Mouse (Mus musculus): ENCODE data around the gene Elf2. TPM values are rescaled to one million over a fixed set of nuclear protein-coding genes. Genes with fewer than 3 reads are reported as not detected.

Gene Elf2
- polyA plus RNA-seq, 1 experiment from 2014 or later, result 44.5 TPM

DNA sequence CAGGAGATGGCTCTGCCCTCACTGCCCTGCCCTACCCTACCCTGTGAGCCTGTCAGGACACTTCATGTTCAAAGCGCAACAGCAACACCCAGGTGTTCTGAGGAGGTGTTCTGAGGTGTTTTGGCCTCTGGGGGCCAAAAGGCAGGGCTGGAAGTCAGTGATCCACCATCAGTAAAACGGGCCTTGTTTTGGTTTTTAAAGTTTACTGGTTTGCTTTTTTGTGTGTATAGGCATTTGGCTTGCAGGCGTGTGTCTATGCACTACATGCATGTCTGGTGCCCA is 38.1 kb upstream of the Elf2 start:
- Histone ChIP-seq H3K27ac (ENCODE audit: low read depth, low read length) (no peak overlapping the region), H3K4me3 (ENCODE audit: low read depth, low read length) (peak overlapping the region; percentile 41), H3K9me3 (replicated peaks; ENCODE audit: control insufficient read depth, low read length) (no peaks in the 10 kb centered on the region), H3K4me2 (peak overlapping the region; percentile 66), H3K27me3 (ENCODE audit: control insufficient read depth, insufficient read depth, low read length) (no peaks in the 10 kb centered on the region), H3K9ac (ENCODE audit: low read depth, low read length) (0 out of 2 replicates have a peak overlapping the region, but pooled peaks have one; percentile 58), H3K36me3 (ENCODE audit: control insufficient read depth, insufficient read depth, low read length) (no peaks in the 10 kb centered on the region), H3K4me1 (ENCODE audit: control insufficient read depth, insufficient read depth, low read length) (no peaks in the 10 kb centered on the region)
- WGBS (ENCODE audit: insufficient replicate concordance), result 76% methylated on average over 3 of the region's 3 CpGs
- no peak for ATAC-seq (replicated peaks; ENCODE audit: insufficient number of reproducible peaks, low FRiP score, low TSS enrichment)

DNA sequence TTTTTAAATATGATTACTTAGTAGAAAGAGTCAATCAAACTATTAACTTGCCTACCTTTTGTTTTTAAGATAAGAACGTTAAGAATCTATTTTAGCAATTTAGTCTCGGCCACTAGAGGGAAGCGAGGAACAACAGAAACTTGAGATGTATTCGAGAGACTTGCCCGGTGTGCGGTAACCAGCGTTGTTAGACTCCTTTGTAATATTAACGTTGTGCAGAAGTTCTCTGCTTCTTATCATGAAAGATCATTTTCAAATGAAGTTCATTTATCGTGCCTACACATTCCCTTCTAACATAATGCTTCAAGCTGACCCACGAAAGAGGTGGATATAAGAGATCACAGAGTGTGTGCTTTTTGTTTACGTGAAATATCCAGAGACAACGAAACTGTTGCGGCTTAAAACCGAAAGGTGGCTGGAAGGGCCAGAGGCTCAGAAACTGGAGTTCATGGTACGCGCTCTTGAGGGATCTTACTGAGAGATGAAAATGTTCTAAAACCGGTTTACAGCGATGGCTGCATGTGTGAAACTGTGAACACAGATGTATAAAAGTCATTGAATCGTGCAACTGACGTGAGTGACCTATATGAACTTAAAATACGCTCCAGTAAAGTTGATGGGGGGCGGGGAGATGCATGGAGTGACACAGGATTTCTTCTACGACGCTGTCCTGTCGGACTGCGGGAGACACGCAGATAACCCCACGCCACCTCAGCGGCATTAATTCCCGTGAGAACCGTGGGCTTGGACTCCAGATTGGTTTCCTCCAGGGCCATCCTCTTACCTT is 37.6 kb upstream of the Elf2 start:
- H3K9ac ChIP-seq (ENCODE audit: low read depth, low read length), result peak overlapping the region; percentile 58

GRCm38 (mm10) chr3:51375307-51376265 is 35.1 kb upstream of the Elf2 start:
- Histone ChIP-seq H3K27ac (ENCODE audit: low read depth, low read length) (no peak overlapping the region), H3K4me3 (ENCODE audit: low read depth, low read length) (no peak overlapping the region), H3K36me3 (ENCODE audit: control insufficient read depth, insufficient read depth, low read length) (no peaks in the 10 kb centered on the region), H3K9ac (ENCODE audit: low read depth, low read length) (no peak overlapping the region), H3K4me1 (ENCODE audit: control insufficient read depth, insufficient read depth, low read length) (no peaks in the 10 kb centered on the region), H3K9me3 (replicated peaks; ENCODE audit: control insufficient read depth, low read length) (no peaks in the 10 kb centered on the region), H3K4me2 (no peak overlapping the region), H3K27me3 (ENCODE audit: control insufficient read depth, insufficient read depth, low read length) (no peaks in the 10 kb centered on the region)
- WGBS (ENCODE audit: insufficient replicate concordance), result 73% methylated on average over 19 of the region's 19 CpGs
- ATAC-seq (replicated peaks; ENCODE audit: insufficient number of reproducible peaks, low FRiP score, low TSS enrichment), result no peak

More for the DNA sequence above, 37.6 kb upstream of the Elf2 start:
- 33% methylated on average over 31 of the region's 31 CpGs for WGBS (ENCODE audit: insufficient replicate concordance)
- no peak for ATAC-seq (replicated peaks; ENCODE audit: insufficient number of reproducible peaks, low FRiP score, low TSS enrichment)
- no peaks in the 10 kb centered on the region for H3K27me3 ChIP-seq (ENCODE audit: control insufficient read depth, insufficient read depth, low read length)
- H3K4me3 ChIP-seq (ENCODE audit: low read depth, low read length), result peak overlapping the region; percentile 41
- H3K36me3 ChIP-seq (ENCODE audit: control insufficient read depth, insufficient read depth, low read length), result no peaks in the 10 kb centered on the region
- H3K9me3 ChIP-seq (replicated peaks; ENCODE audit: control insufficient read depth, low read length), result no peaks in the 10 kb centered on the region
- peak overlapping the region; percentile 66 for H3K4me2 ChIP-seq
- no peak overlapping the region for H3K27ac ChIP-seq (ENCODE audit: low read depth, low read length)
- H3K4me1 ChIP-seq (ENCODE audit: control insufficient read depth, insufficient read depth, low read length), result no peaks in the 10 kb centered on the region

- 70% methylated on average over 5 of the region's 5 CpGs for WGBS (ENCODE audit: insufficient replicate concordance)
- H3K36me3 ChIP-seq (ENCODE audit: control insufficient read depth, insufficient read depth, low read length), result no peaks in the 10 kb centered on the region
- H3K27me3 ChIP-seq (ENCODE audit: control insufficient read depth, insufficient read depth, low read length), result no peaks in the 10 kb centered on the region
- H3K9ac ChIP-seq (ENCODE audit: low read depth, low read length), result no peak overlapping the region
- no peaks in the 10 kb centered on the region for H3K4me1 ChIP-seq (ENCODE audit: control insufficient read depth, insufficient read depth, low read length)
- ATAC-seq (replicated peaks; ENCODE audit: insufficient number of reproducible peaks, low FRiP score, low TSS enrichment), result no peak
- H3K4me2 ChIP-seq, result no peak overlapping the region
- H3K9me3 ChIP-seq (replicated peaks; ENCODE audit: control insufficient read depth, low read length), result no peaks in the 10 kb centered on the region
- no peak overlapping the region for H3K27ac ChIP-seq (ENCODE audit: low read depth, low read length)
- no peak overlapping the region for H3K4me3 ChIP-seq (ENCODE audit: low read depth, low read length)
Observed at GRCm38 (mm10) chr3:51373544-51373943, 33.1 kb upstream of the Elf2 start.

DNA sequence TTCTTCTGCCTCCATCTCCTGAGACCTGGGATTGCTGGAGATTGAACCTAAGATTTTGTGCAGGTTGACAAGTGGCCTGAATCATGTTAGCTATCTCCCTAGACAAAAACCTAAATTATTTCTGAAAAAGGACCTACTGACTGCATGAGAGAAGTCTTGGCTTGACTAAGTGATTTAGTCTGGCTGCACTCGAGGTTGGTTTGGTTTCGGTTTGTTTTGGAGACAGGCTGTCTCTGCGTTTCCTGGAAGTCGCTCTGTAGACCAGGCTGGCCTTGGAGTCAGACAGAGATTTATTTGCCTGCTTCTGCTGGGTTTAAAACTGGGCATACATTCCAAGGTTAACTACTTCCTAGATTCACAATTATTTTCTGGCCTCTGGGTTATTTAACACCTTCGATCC is 32.4 kb upstream of the Elf2 start:
- 0 out of 2 replicates have a peak overlapping the region, but pooled peaks have one; percentile 8 for H3K9ac ChIP-seq (ENCODE audit: low read depth, low read length)
- H3K4me2 ChIP-seq, result no peak overlapping the region
- no peaks in the 10 kb centered on the region for H3K36me3 ChIP-seq (ENCODE audit: control insufficient read depth, insufficient read depth, low read length)
- H3K4me3 ChIP-seq (ENCODE audit: low read depth, low read length), result no peak overlapping the region
- no peaks in the 10 kb centered on the region for H3K27me3 ChIP-seq (ENCODE audit: control insufficient read depth, insufficient read depth, low read length)
- no peaks in the 10 kb centered on the region for H3K4me1 ChIP-seq (ENCODE audit: control insufficient read depth, insufficient read depth, low read length)
- H3K27ac ChIP-seq (ENCODE audit: low read depth, low read length), result no peak overlapping the region
- no peak for ATAC-seq (replicated peaks; ENCODE audit: insufficient number of reproducible peaks, low FRiP score, low TSS enrichment)
- WGBS (ENCODE audit: insufficient replicate concordance), result 68% methylated on average over 5 of the region's 5 CpGs
- no peaks in the 10 kb centered on the region for H3K9me3 ChIP-seq (replicated peaks; ENCODE audit: control insufficient read depth, low read length)

GRCm38 (mm10) chr3:51371826-51372225 is 31.4 kb upstream of the Elf2 start:
- Histone ChIP-seq H3K9ac (ENCODE audit: low read depth, low read length) (no peak overlapping the region), H3K36me3 (ENCODE audit: control insufficient read depth, insufficient read depth, low read length) (no peaks in the 10 kb centered on the region), H3K9me3 (replicated peaks; ENCODE audit: control insufficient read depth, low read length) (no peaks in the 10 kb centered on the region), H3K4me2 (no peak overlapping the region), H3K4me1 (ENCODE audit: control insufficient read depth, insufficient read depth, low read length) (no peaks in the 10 kb centered on the region), H3K27me3 (ENCODE audit: control insufficient read depth, insufficient read depth, low read length) (no peaks in the 10 kb centered on the region), H3K4me3 (ENCODE audit: low read depth, low read length) (no peak overlapping the region), H3K27ac (ENCODE audit: low read depth, low read length) (no peak overlapping the region)
- WGBS (ENCODE audit: insufficient replicate concordance), result 76% methylated on average over 2 of the region's 2 CpGs
- no peak for ATAC-seq (replicated peaks; ENCODE audit: insufficient number of reproducible peaks, low FRiP score, low TSS enrichment)

- ATAC-seq (replicated peaks; ENCODE audit: insufficient number of reproducible peaks, low FRiP score, low TSS enrichment), result no peak
- Histone ChIP-seq H3K27ac (ENCODE audit: low read depth, low read length) (no peak overlapping the region), H3K36me3 (ENCODE audit: control insufficient read depth, insufficient read depth, low read length) (no peaks in the 10 kb centered on the region), H3K9ac (ENCODE audit: low read depth, low read length) (no peak overlapping the region), H3K9me3 (replicated peaks; ENCODE audit: control insufficient read depth, low read length) (no peaks in the 10 kb centered on the region), H3K4me2 (no peak overlapping the region), H3K27me3 (ENCODE audit: control insufficient read depth, insufficient read depth, low read length) (no peaks in the 10 kb centered on the region), H3K4me1 (ENCODE audit: control insufficient read depth, insufficient read depth, low read length) (peaks cover 5% of the 10 kb centered on the region; the same call in 1 of the 2 replicates), H3K4me3 (ENCODE audit: low read depth, low read length) (no peak overlapping the region)
- WGBS (ENCODE audit: insufficient replicate concordance), result 67% methylated on average over 4 of the region's 4 CpGs
Observed at GRCm38 (mm10) chr3:51368011-51368410, 27.5 kb upstream of the Elf2 start.

DNA sequence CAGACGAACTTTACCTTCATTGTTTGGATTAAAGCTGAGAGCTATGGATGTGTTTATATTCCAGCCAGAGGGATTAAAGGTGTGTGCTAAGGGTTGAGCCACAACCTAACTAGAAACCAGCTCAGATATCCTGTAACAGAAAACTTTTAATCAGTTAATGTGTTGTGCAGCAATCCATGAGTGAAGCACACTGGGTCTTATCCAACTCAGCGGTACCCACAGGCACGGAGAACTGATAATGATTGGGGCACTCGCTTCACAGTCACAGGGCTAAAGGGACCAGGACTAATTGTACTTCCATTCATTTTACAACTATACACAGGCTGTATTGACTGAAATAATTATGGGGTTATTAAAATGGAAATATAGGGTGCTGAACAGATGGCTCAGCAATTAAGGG is 26.5 kb upstream of the Elf2 start:
- no peaks in the 10 kb centered on the region for H3K36me3 ChIP-seq (ENCODE audit: control insufficient read depth, insufficient read depth, low read length)
- peaks cover 5% of the 10 kb centered on the region; the same call in 1 of the 2 replicates for H3K4me1 ChIP-seq (ENCODE audit: control insufficient read depth, insufficient read depth, low read length)
- no peak overlapping the region for H3K9ac ChIP-seq (ENCODE audit: low read depth, low read length)
- no peak overlapping the region for H3K4me3 ChIP-seq (ENCODE audit: low read depth, low read length)
- H3K9me3 ChIP-seq (replicated peaks; ENCODE audit: control insufficient read depth, low read length), result no peaks in the 10 kb centered on the region
- no peak overlapping the region for H3K27ac ChIP-seq (ENCODE audit: low read depth, low read length)
- 52% methylated on average over 4 of the region's 4 CpGs for WGBS (ENCODE audit: insufficient replicate concordance)
- no peak for ATAC-seq (replicated peaks; ENCODE audit: insufficient number of reproducible peaks, low FRiP score, low TSS enrichment)
- no peak overlapping the region for H3K4me2 ChIP-seq
- no peaks in the 10 kb centered on the region for H3K27me3 ChIP-seq (ENCODE audit: control insufficient read depth, insufficient read depth, low read length)
